Mouse (Mus musculus): ENCODE results near the gene Mccc1. TPM values are rescaled to one million over a fixed set of nuclear protein-coding genes. Genes with fewer than 3 reads are reported as not detected.
A peak's percentile ranks its signal among the peaks of the same experiment; 100 is the strongest.

Mccc1 gene
- polyA plus RNA-seq, 1 experiment from 2014 or later, result 101 TPM

- 94% methylated on average over 6 of the region's 6 CpGs for WGBS
- no peak for DNase-seq (ENCODE audit: low spot score)
Observed at GRCm38 (mm10) chr3:35937345-35937744, 63.1 kb downstream of the Mccc1 start, which contains the start of gene Dcun1d1. Dcun1d1 (minus strand) TSS chr3:35937445.

GRCm38 (mm10) chr3:35933405-35933777, 67.1 kb downstream of the Mccc1 start:
- H3K9ac ChIP-seq (ENCODE audit: low read depth, low read length), result peak overlapping the region; percentile 99
- WGBS, result under 1% methylated on average over 14 of the region's 14 CpGs
- peaks cover 4% of the 10 kb centered on the region; the same call in 1 of the 2 replicates for H3K4me1 ChIP-seq (replicated peaks; ENCODE audit: insufficient read depth, low read length)
- TF ChIP-seq CTCF (IDR thresholded peaks at IDR 0.05; ENCODE audit: low read depth), result no peak
- H3K9me3 ChIP-seq (replicated peaks; ENCODE audit: low read length), result no peaks in the 10 kb centered on the region
- H3K36me3 ChIP-seq (ENCODE audit: insufficient read depth, low read length), result no peaks in the 10 kb centered on the region
- H3K4me2 ChIP-seq (ENCODE audit: low read length), result peak overlapping the region; percentile 86
- ATAC-seq (replicated peaks; ENCODE audit: low FRiP score, low read depth), result no peak; the same call in 1 of the 2 replicates
- H3K4me3 ChIP-seq (replicated peaks; ENCODE audit: low read depth, low read length), result peak overlapping the region; percentile 90
- peak overlapping the region; percentile 97 for H3K27ac ChIP-seq
- peak; percentile 73 for DNase-seq (ENCODE audit: low spot score)
- H3K27me3 ChIP-seq (ENCODE audit: insufficient read depth, low read length), result no peaks in the 10 kb centered on the region

More at GRCm38 (mm10) chr3:35937345-35937744, 63.1 kb downstream of the Mccc1 start, which contains the start of gene Dcun1d1:
- H3K4me3 ChIP-seq (replicated peaks; ENCODE audit: low read depth, low read length), result no peak within 1 kb of the TSS
- no peak for TF ChIP-seq CTCF (IDR thresholded peaks at IDR 0.05; ENCODE audit: low read depth)
- no peaks in the 10 kb centered on the region for H3K27me3 ChIP-seq (ENCODE audit: insufficient read depth, low read length)
- no peaks in the 10 kb centered on the region for H3K9me3 ChIP-seq (replicated peaks; ENCODE audit: low read length)
- no peak within 1 kb of the TSS for H3K27ac ChIP-seq
- H3K4me1 ChIP-seq (replicated peaks; ENCODE audit: insufficient read depth, low read length), result no peaks in the 10 kb centered on the region
- no peaks in the 10 kb centered on the region for H3K36me3 ChIP-seq (ENCODE audit: insufficient read depth, low read length)
- no peak within 1 kb of the TSS for H3K4me2 ChIP-seq (ENCODE audit: low read length)
- ATAC-seq (replicated peaks; ENCODE audit: low FRiP score, low read depth), result no peak
- no peak within 1 kb of the TSS for H3K9ac ChIP-seq (ENCODE audit: low read depth, low read length)

- H3K9me3 ChIP-seq (replicated peaks; ENCODE audit: low read length), result no peaks in the 10 kb centered on the region
- H3K36me3 ChIP-seq (ENCODE audit: insufficient read depth, low read length), result no peaks in the 10 kb centered on the region
- H3K4me3 ChIP-seq (replicated peaks; ENCODE audit: low read depth, low read length), result peak overlapping the region; percentile 90
- H3K27ac ChIP-seq, result peak overlapping the region; percentile 97
- no peaks in the 10 kb centered on the region for H3K27me3 ChIP-seq (ENCODE audit: insufficient read depth, low read length)
- H3K4me1 ChIP-seq (replicated peaks; ENCODE audit: insufficient read depth, low read length), result peaks cover 4% of the 10 kb centered on the region; the same call in 1 of the 2 replicates
- DNase-seq (ENCODE audit: low spot score) (peak; percentile 77), ATAC-seq (replicated peaks; ENCODE audit: low FRiP score, low read depth) (peak; percentile 90)
- TF ChIP-seq CTCF (IDR thresholded peaks at IDR 0.05; ENCODE audit: low read depth), result no peak
- H3K4me2 ChIP-seq (ENCODE audit: low read length), result peak overlapping the region; percentile 86
- peak overlapping the region; percentile 99 for H3K9ac ChIP-seq (ENCODE audit: low read depth, low read length)
- WGBS, result under 1% methylated on average over 46 of the region's 73 CpGs
Observed at GRCm38 (mm10) chr3:35932735-35933404, 67.6 kb downstream of the Mccc1 start.

- Histone ChIP-seq H3K4me1 (replicated peaks; ENCODE audit: insufficient read depth, low read length) (peaks cover 4% of the 10 kb centered on the region; the same call in 1 of the 2 replicates), H3K27me3 (ENCODE audit: insufficient read depth, low read length) (no peaks in the 10 kb centered on the region), H3K4me3 (replicated peaks; ENCODE audit: low read depth, low read length) (peak overlapping the region; percentile 90), H3K27ac (peak overlapping the region; percentile 97), H3K9me3 (replicated peaks; ENCODE audit: low read length) (no peaks in the 10 kb centered on the region), H3K4me2 (ENCODE audit: low read length) (peak overlapping the region; percentile 86), H3K36me3 (ENCODE audit: insufficient read depth, low read length) (no peaks in the 10 kb centered on the region), H3K9ac (ENCODE audit: low read depth, low read length) (peak overlapping the region; percentile 99)
- under 1% methylated on average over 54 of the region's 65 CpGs for WGBS
- TF ChIP-seq CTCF (IDR thresholded peaks at IDR 0.05; ENCODE audit: low read depth), result no peak
- DNase-seq (ENCODE audit: low spot score) (peak; percentile 80), ATAC-seq (replicated peaks; ENCODE audit: low FRiP score, low read depth) (peak; percentile 86)
Observed at GRCm38 (mm10) chr3:35931896-35932727, 68.4 kb downstream of the Mccc1 start.

- WGBS, result 24% methylated on average over 7 of the region's 7 CpGs
- Histone ChIP-seq H3K9ac (ENCODE audit: low read depth, low read length) (peak overlapping the region; percentile 99), H3K4me3 (replicated peaks; ENCODE audit: low read depth, low read length) (peak overlapping the region; percentile 90), H3K4me1 (replicated peaks; ENCODE audit: insufficient read depth, low read length) (peaks cover 4% of the 10 kb centered on the region; the same call in 1 of the 2 replicates), H3K9me3 (replicated peaks; ENCODE audit: low read length) (no peaks in the 10 kb centered on the region), H3K4me2 (ENCODE audit: low read length) (peak overlapping the region; percentile 86), H3K27ac (no peak overlapping the region), H3K36me3 (ENCODE audit: insufficient read depth, low read length) (no peaks in the 10 kb centered on the region), H3K27me3 (ENCODE audit: insufficient read depth, low read length) (no peaks in the 10 kb centered on the region)
- no peak for TF ChIP-seq CTCF (IDR thresholded peaks at IDR 0.05; ENCODE audit: low read depth)
- ATAC-seq (replicated peaks; ENCODE audit: low FRiP score, low read depth), result no peak
- DNase-seq (ENCODE audit: low spot score), result no peak
Observed at GRCm38 (mm10) chr3:35931359-35931758, 69.1 kb downstream of the Mccc1 start.

GRCm38 (mm10) chr3:35929831-35930230, 70.6 kb downstream of the Mccc1 start:
- no peak overlapping the region for H3K4me3 ChIP-seq (replicated peaks; ENCODE audit: low read depth, low read length)
- DNase-seq (ENCODE audit: low spot score) (peak; percentile 36), ATAC-seq (replicated peaks; ENCODE audit: low FRiP score, low read depth) (no peak)
- WGBS, result 35% methylated on average over 8 of the region's 8 CpGs
- no peaks in the 10 kb centered on the region for H3K36me3 ChIP-seq (ENCODE audit: insufficient read depth, low read length)
- no peak overlapping the region for H3K27ac ChIP-seq
- no peak for TF ChIP-seq CTCF (IDR thresholded peaks at IDR 0.05; ENCODE audit: low read depth)
- H3K9me3 ChIP-seq (replicated peaks; ENCODE audit: low read length), result no peaks in the 10 kb centered on the region
- H3K9ac ChIP-seq (ENCODE audit: low read depth, low read length), result no peak overlapping the region
- H3K27me3 ChIP-seq (ENCODE audit: insufficient read depth, low read length), result no peaks in the 10 kb centered on the region
- H3K4me2 ChIP-seq (ENCODE audit: low read length), result 0 out of 2 replicates have a peak overlapping the region, but pooled peaks have one; percentile 2
- peaks cover 4% of the 10 kb centered on the region; the same call in 1 of the 2 replicates for H3K4me1 ChIP-seq (replicated peaks; ENCODE audit: insufficient read depth, low read length)

Data from kidney, postnatal 0 days (tissue).